Mouse (Mus musculus): ENCODE measurements around the gene Trak1. TPM values are rescaled to one million over a fixed set of nuclear protein-coding genes. Genes with fewer than 3 reads are reported as not detected.
A peak's percentile ranks its signal among the peaks of the same experiment; 100 is the strongest.

The Trak1 gene
- polyA plus RNA-seq, 1 experiment from 2014 or later: 28.4 TPM

GRCm38 (mm10) chr9:121388273-121388931 is 91.1 kb downstream of the Trak1 start:
- Histone ChIP-seq H3K36me3 (0 out of 2 replicates have a peak, but pooled peaks cover 3% of the 10 kb centered on the region), H3K4me3 (replicated peaks) (no peak overlapping the region), H3K9ac (no peak overlapping the region), H3K9me3 (replicated peaks) (no peaks in the 10 kb centered on the region), H3K4me1 (peaks cover 32% of the 10 kb centered on the region), H3K27ac (replicated peaks) (no peak overlapping the region), H3K4me2 (replicated peaks) (no peak overlapping the region), H3K27me3 (no peaks in the 10 kb centered on the region)
- 60% methylated on average over 13 of the region's 13 CpGs for WGBS
- no peak for ATAC-seq (ENCODE audit: insufficient number of reproducible peaks, low FRiP score, low TSS enrichment, low read depth)

GRCm38 (mm10) chr9:121389258-121389657 is 92.0 kb downstream of the Trak1 start:
- no peak overlapping the region for H3K4me3 ChIP-seq (replicated peaks)
- H3K4me2 ChIP-seq (replicated peaks): no peak overlapping the region
- H3K9ac ChIP-seq: no peak overlapping the region
- no peak for ATAC-seq (ENCODE audit: insufficient number of reproducible peaks, low FRiP score, low TSS enrichment, low read depth)
- H3K4me1 ChIP-seq: peaks cover 32% of the 10 kb centered on the region
- no peak overlapping the region for H3K27ac ChIP-seq (replicated peaks)
- 80% methylated on average over 10 of the region's 10 CpGs for WGBS
- no peaks in the 10 kb centered on the region for H3K27me3 ChIP-seq
- H3K9me3 ChIP-seq (replicated peaks): no peaks in the 10 kb centered on the region
- H3K36me3 ChIP-seq: 0 out of 2 replicates have a peak, but pooled peaks cover 5% of the 10 kb centered on the region

DNA sequence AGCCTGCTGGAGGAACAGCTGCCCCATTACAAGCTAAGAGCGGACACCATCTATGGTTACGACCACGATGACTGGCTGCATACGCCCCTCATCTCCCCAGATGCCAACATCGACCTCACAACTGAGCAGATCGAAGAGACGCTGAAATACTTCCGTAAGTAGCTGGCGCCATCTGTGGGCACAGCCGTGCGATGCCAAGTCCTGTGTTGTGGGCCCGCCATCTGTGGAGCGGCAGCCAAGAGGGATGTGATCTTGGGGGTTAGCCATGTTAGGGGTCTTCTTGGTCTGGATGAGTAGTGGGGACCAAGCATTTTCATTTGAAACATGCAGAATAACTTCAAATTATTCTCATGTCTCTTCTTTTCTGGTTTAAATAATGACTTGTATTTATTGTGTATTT is 94.6 kb downstream of the Trak1 start:
- ATAC-seq (ENCODE audit: insufficient number of reproducible peaks, low FRiP score, low TSS enrichment, low read depth): no peak
- 0 out of 2 replicates have a peak, but pooled peaks cover 6% of the 10 kb centered on the region for H3K36me3 ChIP-seq
- no peak overlapping the region for H3K4me3 ChIP-seq (replicated peaks)
- H3K4me1 ChIP-seq: peaks cover 15% of the 10 kb centered on the region
- no peaks in the 10 kb centered on the region for H3K27me3 ChIP-seq
- no peak overlapping the region for H3K9ac ChIP-seq
- WGBS: 89% methylated on average over 13 of the region's 13 CpGs
- no peak overlapping the region for H3K4me2 ChIP-seq (replicated peaks)
- H3K27ac ChIP-seq (replicated peaks): no peak overlapping the region
- H3K9me3 ChIP-seq (replicated peaks): no peaks in the 10 kb centered on the region

DNA sequence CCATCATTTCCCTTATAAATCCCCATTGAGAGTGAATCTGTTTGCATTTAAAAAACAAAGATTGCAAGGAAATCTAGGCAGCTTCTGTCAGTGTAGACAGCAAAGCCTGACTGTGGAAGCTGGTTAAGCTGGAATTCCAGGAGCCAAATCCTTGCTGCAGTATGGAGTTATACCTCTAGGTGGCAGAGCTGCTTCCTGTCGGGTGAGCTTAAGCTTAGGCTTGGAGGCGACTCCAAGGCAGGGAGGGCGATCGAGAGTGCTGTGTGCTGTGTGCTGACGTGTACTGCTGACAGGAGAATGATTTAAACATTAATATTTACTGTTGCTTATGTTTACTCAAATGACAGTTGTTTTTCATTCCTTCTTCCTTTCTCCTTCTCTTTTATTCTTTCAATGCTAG is 95.1 kb downstream of the Trak1 start:
- 26% methylated on average over 5 of the region's 5 CpGs for WGBS
- no peak for ATAC-seq (ENCODE audit: insufficient number of reproducible peaks, low FRiP score, low TSS enrichment, low read depth)

DNA sequence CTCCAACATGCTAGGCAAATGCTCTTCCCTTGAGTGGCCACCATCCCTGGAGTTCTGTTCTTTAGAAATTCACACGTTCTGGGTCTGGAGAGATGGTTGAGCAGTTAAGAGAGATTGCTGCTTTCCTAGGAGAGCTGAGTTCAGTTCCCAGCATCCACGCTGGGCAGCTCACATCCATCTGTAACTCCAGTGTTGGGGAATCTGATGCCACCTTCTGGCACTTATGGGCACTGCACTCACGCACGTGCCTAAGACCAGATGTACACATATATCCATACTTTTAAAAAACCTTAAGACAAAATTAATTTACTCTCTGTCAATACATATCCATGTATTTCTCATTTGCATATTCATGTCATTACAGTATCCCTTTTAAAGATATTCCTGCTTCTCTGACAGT is 95.8 kb downstream of the Trak1 start:
- WGBS: 91% methylated on average over 4 of the region's 4 CpGs
- Histone ChIP-seq H3K9ac (no peak overlapping the region), H3K36me3 (0 out of 2 replicates have a peak, but pooled peaks cover 6% of the 10 kb centered on the region), H3K27ac (replicated peaks) (no peak overlapping the region), H3K4me2 (replicated peaks) (no peak overlapping the region), H3K4me3 (replicated peaks) (no peak overlapping the region), H3K27me3 (no peaks in the 10 kb centered on the region), H3K4me1 (peaks cover 16% of the 10 kb centered on the region), H3K9me3 (replicated peaks) (no peaks in the 10 kb centered on the region)
- ATAC-seq (ENCODE audit: insufficient number of reproducible peaks, low FRiP score, low TSS enrichment, low read depth): no peak

More for the DNA sequence above, 95.1 kb downstream of the Trak1 start:
- Histone ChIP-seq H3K9me3 (replicated peaks) (no peaks in the 10 kb centered on the region), H3K27ac (replicated peaks) (no peak overlapping the region), H3K4me2 (replicated peaks) (no peak overlapping the region), H3K9ac (no peak overlapping the region), H3K4me3 (replicated peaks) (no peak overlapping the region), H3K36me3 (0 out of 2 replicates have a peak, but pooled peaks cover 6% of the 10 kb centered on the region), H3K27me3 (no peaks in the 10 kb centered on the region), H3K4me1 (peaks cover 15% of the 10 kb centered on the region)

DNA sequence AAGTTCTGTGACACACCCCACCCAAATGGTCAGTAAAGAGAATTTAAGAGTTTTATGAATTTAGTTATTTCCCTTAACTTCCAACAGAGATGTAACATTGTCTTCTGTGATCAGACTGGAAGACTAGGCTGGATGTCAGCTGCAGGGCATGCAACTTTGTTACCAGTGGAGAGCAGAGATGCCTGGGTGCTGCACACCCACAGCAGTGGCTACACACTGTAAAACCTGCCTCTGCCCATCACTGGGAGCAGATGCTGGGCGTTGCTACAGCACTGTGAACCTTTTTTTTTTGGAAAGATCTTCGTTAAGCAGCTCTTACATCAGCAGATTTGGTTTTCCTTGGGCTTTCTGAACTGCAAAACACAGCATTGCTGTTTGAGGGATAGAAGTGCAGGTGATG is 97.6 kb downstream of the Trak1 start:
- Histone ChIP-seq H3K9me3 (replicated peaks) (no peaks in the 10 kb centered on the region), H3K4me1 (peaks cover 14% of the 10 kb centered on the region), H3K27ac (replicated peaks) (no peak overlapping the region), H3K9ac (no peak overlapping the region), H3K4me3 (replicated peaks) (no peak overlapping the region), H3K4me2 (replicated peaks) (no peak overlapping the region), H3K36me3 (0 out of 2 replicates have a peak, but pooled peaks cover 6% of the 10 kb centered on the region), H3K27me3 (no peaks in the 10 kb centered on the region)
- ATAC-seq (ENCODE audit: insufficient number of reproducible peaks, low FRiP score, low TSS enrichment, low read depth): no peak
- WGBS: 70% methylated on average over 2 of the region's 2 CpGs

- no peak overlapping the region for H3K4me3 ChIP-seq (replicated peaks)
- 94% methylated on average over 5 of the region's 5 CpGs for WGBS
- no peaks in the 10 kb centered on the region for H3K27me3 ChIP-seq
- H3K4me2 ChIP-seq (replicated peaks): no peak overlapping the region
- H3K4me1 ChIP-seq: peaks cover 14% of the 10 kb centered on the region
- H3K36me3 ChIP-seq: 0 out of 2 replicates have a peak, but pooled peaks cover 6% of the 10 kb centered on the region
- no peak overlapping the region for H3K9ac ChIP-seq
- no peak overlapping the region for H3K27ac ChIP-seq (replicated peaks)
- no peaks in the 10 kb centered on the region for H3K9me3 ChIP-seq (replicated peaks)
- ATAC-seq (ENCODE audit: insufficient number of reproducible peaks, low FRiP score, low TSS enrichment, low read depth): no peak
These were observed 98.5 kb downstream of the Trak1 start for GRCm38 (mm10) chr9:121395812-121396211.

DNA sequence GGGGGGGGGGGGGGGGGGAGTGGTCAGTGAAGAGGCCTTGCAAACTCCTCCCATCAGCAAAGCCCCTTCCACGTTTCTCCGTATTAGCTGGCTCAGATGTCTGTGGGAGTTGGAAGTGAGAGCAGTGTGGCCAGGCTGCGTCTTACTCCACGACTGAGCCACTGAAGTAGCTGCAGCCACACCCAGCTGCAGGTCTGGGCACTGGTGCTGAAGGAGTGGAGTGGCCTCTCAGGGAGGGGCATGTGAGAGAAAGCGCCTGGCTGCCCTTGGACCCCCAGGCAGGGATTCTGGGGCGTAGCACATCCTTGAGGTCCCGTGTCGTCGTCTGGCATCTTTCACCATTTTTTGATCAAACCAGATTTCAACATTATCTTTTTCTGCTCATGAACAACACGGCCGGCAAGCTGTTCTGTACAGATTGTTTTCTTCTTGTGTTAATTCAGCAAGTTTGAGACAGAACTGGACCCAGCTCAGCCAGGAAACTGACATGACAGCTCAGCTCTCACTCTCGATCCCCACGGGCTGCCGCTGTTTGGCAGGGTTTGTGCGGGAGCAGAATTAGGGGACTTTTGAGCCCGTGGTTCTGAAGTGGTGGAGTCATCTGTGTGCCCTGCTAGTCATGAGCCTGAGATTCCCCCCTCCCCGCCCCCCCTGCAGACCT is 100.9 kb downstream of the Trak1 start:
- H3K9me3 ChIP-seq (replicated peaks): no peaks in the 10 kb centered on the region
- no peak overlapping the region for H3K4me2 ChIP-seq (replicated peaks)
- H3K27ac ChIP-seq (replicated peaks): 0 out of 2 replicates have a peak overlapping the region, but pooled peaks have one; percentile 17
- 46% methylated on average over 17 of the region's 17 CpGs for WGBS
- H3K9ac ChIP-seq: no peak overlapping the region
- no peaks in the 10 kb centered on the region for H3K27me3 ChIP-seq
- ATAC-seq (ENCODE audit: insufficient number of reproducible peaks, low FRiP score, low TSS enrichment, low read depth): no peak
- H3K4me3 ChIP-seq (replicated peaks): no peak overlapping the region
- H3K4me1 ChIP-seq: peaks cover 21% of the 10 kb centered on the region
- H3K36me3 ChIP-seq: 0 out of 2 replicates have a peak, but pooled peaks cover 4% of the 10 kb centered on the region

DNA sequence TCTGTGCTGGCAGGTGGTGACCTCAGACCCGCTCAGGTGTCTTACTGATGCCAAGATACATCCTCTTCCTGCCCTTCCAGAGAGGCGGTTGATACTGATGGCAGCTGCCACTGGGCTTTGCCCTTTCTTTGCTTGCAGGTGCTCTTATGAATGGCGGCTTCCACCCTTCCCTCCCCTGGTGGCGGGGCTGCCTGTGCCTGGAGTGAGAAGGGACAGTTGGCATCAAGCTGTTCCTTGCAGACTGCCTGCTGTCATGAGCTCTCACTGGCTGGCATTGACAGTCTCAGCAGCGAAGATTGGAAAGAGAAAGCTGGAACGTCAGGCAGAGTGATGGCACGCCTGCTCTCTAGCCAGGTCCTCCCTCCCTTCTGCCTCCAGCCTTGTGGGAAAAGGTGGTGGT is 101.5 kb downstream of the Trak1 start:
- peaks cover 26% of the 10 kb centered on the region for H3K4me1 ChIP-seq
- 60% methylated on average over 7 of the region's 7 CpGs for WGBS
- no peak overlapping the region for H3K4me2 ChIP-seq (replicated peaks)
- H3K4me3 ChIP-seq (replicated peaks): no peak overlapping the region
- no peak overlapping the region for H3K9ac ChIP-seq
- H3K36me3 ChIP-seq: 0 out of 2 replicates have a peak, but pooled peaks cover 4% of the 10 kb centered on the region
- no peak overlapping the region for H3K27ac ChIP-seq (replicated peaks)
- H3K9me3 ChIP-seq (replicated peaks): no peaks in the 10 kb centered on the region
- H3K27me3 ChIP-seq: no peaks in the 10 kb centered on the region
- no peak for ATAC-seq (ENCODE audit: insufficient number of reproducible peaks, low FRiP score, low TSS enrichment, low read depth)

DNA sequence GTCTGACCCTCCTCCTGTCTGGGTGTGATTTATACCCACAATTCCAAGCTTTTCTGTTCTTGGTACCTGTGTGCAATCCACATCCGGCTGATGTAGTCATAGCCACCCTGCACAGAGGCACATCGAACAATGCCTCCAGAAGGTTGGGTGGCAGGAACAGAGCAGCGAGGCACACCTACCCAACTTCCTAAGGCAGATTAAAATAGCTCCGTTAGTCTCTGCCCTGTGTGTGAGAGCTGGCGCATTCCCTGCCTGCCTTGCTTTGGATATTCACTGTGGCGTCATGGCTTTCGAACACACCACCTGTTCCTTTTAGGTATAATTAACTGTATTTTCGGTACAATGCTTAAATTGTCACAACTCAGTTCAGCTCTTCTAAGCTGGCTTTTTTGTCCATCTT is 103.3 kb downstream of the Trak1 start:
- Histone ChIP-seq H3K9me3 (replicated peaks) (no peaks in the 10 kb centered on the region), H3K27ac (replicated peaks) (no peak overlapping the region), H3K4me3 (replicated peaks) (no peak overlapping the region), H3K27me3 (no peaks in the 10 kb centered on the region), H3K36me3 (no peaks in the 10 kb centered on the region), H3K9ac (no peak overlapping the region), H3K4me1 (peaks cover 27% of the 10 kb centered on the region), H3K4me2 (replicated peaks) (no peak overlapping the region)
- WGBS: 86% methylated on average over 8 of the region's 8 CpGs
- no peak for ATAC-seq (ENCODE audit: insufficient number of reproducible peaks, low FRiP score, low TSS enrichment, low read depth)

GRCm38 (mm10) chr9:121403157-121403671 is 105.9 kb downstream of the Trak1 start:
- no peaks in the 10 kb centered on the region for H3K36me3 ChIP-seq
- H3K9me3 ChIP-seq (replicated peaks): no peaks in the 10 kb centered on the region
- H3K27ac ChIP-seq (replicated peaks): no peak overlapping the region; the same call in 1 of the 2 replicates
- no peak overlapping the region for H3K9ac ChIP-seq
- H3K4me1 ChIP-seq: peaks cover 20% of the 10 kb centered on the region
- ATAC-seq (ENCODE audit: insufficient number of reproducible peaks, low FRiP score, low TSS enrichment, low read depth): peak; percentile 75
- H3K27me3 ChIP-seq: no peaks in the 10 kb centered on the region
- peak overlapping the region; percentile 33 for H3K4me3 ChIP-seq (replicated peaks)
- 9% methylated on average over 16 of the region's 16 CpGs for WGBS
- H3K4me2 ChIP-seq (replicated peaks): peak overlapping the region; percentile 52

All from embryonic facial prominence, embryonic 15.5 days (tissue).